Mouse (Mus musculus): ENCODE data around the gene Eif2b5.
"Not testable (repeated sequence)": the region's sequence is repeated elsewhere in the genome, so short reads cannot be mapped to it uniquely, and the experiment has no call there.

Gene Eif2b5

DNA sequence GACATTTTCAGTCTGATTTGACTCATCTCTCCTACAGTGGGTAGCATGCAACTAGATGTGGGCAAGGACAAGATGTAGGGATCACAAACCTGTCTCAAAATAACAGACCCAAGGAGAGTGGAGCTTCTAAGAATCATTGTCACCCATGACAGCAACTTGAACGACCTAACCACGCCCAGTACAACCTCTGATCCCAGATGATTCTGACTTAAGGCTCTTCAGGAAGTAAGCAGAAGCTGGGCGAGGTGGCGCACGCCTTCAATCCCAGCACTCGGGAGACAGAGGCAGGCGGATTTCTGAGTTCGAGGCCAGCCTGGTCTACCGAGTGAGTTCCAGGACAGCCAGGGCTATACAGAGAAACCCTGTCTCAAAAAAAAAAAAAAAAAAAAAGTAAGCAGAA is 9.9 kb upstream of the Eif2b5 start:
- not testable (repeated sequence) for DNase-seq (ENCODE audit: extremely low spot score, low read depth, low spot score)

DNA sequence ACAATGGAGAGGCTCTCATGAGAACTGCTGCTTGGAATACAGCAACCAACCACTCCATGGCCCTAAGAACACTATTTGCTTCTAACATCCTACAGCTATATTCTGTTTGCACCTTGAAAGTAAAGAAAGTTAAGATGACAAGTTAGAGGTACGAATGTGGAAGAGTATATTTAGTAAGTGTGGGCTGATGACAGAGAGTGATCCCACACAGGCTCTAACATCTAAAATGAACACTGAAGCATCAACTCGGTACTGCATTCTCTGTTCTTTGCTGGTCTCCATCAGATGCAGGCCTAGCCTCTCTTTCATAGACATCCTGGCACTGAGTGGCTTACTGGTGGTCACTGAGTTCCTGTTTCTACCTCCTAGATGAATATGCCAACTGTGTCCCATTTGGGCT is 9.4 kb upstream of the Eif2b5 start:
- DNase-seq (ENCODE audit: extremely low spot score, low read depth, low spot score): no peak

DNA sequence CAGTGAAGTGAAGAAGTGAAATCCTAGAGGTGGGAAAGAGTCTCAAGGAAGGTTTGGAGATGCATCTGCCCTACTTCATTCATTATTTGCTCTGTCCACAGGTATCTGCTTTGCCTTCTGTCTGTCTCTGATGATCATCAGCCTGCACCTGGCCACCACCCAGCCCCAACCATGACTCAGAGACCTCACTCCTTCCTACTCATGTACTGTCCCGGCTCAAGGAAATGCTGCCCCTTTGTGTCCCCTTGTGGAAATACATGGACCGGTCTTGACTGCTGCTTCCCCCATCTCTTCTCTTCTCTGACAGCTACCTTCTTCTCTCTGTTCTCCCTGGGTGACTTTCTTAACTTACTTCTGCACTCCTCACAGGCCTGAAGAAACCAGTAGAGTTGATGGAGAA is 8.0 kb upstream of the Eif2b5 start:
- DNase-seq (ENCODE audit: extremely low spot score, low read depth, low spot score): no peak

DNA sequence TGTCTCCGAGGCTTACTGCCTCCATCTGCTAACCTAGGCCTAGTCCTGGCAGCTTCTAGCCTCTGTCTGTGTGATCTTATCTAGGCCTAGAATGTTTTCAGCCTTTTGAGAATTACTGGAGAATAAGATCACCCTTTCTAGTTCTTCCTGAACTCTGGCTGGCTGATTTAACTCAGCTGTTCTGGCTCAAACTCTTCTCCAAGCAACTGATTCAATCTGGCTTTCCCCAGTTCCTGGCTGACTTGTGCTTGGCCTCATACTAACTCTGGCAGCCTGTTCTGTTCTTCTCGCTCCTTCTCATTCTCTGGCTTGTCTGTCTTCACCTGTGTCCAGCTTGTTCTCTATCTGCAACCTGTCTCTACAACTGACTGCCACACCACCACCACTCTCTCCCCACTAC is 7.3 kb upstream of the Eif2b5 start:
- no peak for DNase-seq (ENCODE audit: extremely low spot score, low read depth, low spot score)

DNA sequence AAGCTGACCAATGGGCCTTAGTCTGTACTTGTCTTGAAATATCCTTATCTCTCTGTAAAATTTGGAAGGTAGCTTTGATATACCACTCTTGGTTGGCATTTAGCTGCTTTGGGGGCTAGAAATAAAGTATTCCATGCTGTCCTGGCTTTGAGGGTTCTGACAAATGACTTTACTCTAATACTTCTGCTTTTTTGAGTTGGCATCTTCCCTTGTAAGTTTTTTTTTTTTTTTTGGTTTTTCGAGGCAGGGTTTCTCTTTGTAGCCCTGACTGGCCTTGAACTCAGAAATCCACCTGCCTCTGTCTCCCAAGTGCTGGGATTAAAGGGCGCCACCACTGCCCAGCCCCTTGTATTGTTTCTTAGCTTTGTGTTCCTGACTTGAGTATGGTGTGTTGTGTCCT is 5.2 kb upstream of the Eif2b5 start:
- no peak for DNase-seq (ENCODE audit: extremely low spot score, low read depth, low spot score)

DNA sequence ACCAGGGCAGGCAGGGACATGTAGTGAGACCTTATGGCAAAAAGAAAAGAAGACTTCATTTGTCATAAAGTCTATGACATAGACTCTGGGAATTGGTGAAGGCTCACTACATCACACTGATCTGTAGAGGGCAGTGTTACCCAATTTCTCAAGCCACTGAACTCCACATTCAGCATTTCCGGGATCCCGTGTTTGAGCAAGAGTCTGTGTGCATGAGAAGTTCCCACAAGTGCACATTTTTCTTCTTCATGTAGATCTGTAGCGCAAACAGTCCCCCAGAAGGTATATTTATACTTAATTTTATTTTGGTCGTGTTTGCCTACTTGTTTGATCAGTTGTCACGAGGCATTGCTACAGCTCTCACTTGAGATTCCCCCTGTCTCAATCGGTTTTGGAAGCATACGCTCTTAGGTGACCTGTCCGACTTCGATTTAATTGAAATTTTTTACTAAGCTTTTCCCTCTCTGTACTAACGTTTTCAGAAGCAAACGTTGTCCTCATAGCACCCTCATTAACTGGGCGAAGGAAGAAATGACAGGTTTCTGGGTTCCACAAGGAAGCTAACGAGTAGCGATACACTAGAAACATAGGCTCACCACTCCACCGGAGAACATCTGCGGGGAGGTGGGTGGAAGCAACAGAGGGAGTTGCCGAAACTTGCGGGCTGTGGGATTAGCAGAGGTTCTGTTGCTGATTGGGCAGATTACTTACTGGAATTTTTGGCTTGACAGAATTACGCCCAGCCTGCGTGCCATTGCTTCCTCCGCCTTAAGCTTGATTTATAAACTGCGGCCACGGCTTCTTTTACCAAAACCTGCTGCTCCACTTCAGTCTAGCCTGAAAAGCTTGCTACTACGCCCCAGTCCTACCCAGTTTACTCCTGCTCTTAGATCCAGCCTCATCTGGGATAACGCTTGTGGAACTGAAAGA is 1.7 kb upstream of the Eif2b5 start:
- no peak for DNase-seq (ENCODE audit: extremely low spot score, low read depth, low spot score)

DNA sequence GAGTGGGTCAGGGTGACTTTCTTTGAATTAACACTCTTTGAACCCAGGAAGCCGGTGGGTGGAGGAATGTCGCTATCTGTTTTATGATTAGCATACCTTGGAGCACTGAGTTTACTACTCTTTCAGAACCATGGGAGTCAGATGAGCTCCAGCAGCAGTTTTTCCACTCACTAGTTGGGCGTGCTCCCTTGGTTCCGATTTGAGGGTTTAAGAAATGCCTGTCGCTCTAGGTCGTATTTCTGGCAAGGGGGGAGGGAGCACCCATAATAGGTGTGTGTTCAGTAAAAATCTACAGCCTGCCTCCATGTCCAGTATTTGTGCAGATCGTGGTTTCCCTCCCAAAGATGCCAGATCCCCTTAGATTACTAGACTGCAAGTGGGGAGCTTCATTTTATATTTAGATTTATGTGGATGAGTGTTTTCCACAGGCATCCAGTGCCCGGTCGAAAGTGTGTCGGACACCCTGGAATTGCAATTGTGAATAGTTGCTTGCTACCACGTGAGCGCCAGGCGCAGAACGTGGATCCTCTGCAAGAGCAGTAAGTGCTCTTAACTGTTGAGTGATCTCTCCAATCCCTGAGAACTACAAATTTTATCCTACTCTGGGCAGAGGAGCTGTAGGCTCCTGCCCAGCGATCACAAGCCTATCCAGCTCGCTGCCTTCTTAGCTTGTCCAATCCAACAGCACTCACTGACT is 489 bp upstream of the Eif2b5 start:
- DNase-seq (ENCODE audit: extremely low spot score, low read depth, low spot score): no peak

DNA sequence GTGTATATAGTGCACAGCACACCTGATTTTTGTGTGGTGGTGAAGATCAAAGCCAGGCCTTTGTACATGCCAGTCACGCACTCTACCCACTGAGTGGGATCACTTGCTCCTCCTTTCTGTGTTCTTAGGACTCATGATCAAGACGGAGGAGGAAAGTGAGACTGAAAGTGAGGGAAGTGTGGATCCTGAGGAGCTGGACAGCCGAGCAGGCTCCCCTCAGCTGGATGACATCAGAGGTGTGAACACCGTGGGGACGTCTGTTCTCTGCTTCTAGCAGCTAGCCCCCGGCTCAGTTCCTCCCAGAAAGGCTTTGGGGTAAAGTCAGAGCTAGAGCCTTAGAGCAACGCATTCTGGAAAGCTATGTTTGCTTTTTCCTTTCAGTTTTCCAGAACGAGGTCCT is 7.4 kb downstream of the Eif2b5 start:
- no peak for DNase-seq (ENCODE audit: extremely low spot score, low read depth, low spot score)

DNA sequence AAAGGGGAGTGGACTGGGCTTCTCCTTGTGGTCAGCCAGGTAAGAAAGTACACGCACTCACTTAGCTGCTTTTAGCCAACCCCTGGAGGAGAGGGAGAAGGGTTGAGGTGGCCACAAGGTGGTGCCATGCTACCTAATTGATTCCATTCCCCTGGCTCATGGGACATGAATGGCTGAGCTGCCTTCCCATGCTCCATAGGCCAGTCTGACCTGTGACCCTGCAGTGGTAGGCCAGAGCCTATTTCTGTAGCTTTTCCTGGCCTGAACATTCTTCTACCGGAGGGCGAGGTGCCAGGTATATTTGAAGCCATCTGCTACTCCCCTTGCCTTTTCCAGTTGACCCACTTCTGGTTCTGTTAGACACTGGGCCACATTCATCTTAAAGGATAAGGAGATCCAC is 10.7 kb downstream of the Eif2b5 start:
- no peak for DNase-seq (ENCODE audit: extremely low spot score, low read depth, low spot score)

DNA sequence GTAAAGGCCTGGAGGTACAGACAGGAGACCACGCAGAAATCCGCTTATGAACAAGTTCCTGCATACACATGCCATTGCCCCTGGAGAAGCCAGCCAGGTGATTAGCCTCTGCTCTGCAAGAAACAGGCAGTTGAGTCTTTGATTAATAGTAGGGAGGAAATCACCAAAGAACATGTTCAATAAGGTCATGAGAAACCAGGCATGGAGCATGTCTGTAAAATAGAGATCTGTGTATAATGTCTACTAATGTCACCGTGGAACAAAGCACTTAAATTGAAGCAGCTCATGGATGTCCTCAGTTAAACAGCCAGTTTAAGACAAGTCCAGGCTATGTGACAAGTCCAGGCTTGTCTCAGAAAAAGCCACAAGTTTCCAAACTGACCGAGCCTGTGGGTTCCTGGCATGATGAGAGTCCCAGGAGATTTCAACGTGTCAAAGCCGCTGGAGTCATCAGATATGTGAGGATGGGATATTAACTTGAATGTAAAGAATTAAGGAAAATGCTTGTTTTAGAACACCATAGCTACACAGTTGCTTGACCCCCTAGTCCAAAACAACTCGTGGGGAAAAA is 12.7 kb downstream of the Eif2b5 start:
- DNase-seq (ENCODE audit: extremely low spot score, low read depth, low spot score): no peak

DNA sequence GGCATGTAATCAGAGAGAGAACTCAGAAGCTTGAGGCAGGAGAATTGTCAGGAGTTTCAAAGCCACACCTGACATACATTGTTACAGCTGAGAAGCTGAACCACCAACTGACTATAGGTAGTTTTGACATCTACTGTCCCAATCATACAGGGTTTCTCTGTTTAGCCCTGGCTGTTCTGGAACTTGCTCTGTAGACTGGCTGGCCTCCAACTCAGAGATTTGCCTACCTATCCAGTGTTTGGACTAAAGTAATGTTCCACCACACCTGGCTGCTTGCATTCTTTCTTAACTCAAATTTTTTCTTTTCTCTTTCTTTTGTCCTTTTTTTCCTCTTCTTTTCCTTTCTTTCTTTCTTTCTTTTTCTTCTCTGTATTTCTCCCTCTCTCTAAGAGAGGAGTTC is 17.4 kb downstream of the Eif2b5 start:
- DNase-seq (ENCODE audit: extremely low spot score, low read depth, low spot score): no peak

DNA sequence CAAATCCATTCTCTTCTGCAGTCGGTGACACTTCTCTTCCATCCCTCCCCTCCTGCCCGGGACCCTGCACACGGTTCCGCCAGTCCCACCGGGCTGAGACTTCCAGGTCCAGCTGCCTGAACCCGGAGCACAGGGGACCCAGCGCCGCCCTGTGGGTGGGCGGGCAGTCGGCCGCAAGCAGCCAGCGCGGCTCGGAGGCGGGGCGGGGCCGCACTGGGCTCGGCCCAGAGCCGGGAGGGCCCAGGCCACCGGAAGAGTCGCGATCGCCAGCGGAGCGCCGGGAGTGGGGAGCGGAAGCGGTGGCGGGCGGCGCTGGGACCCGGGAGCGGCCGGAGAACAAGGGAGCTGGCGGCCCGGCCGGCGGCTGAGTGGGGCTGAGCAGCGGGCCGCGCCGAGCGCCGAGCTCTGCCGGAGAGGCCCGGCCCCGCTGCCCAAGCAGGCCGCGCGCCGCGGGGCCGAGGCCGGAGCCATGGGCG is 18.1 kb downstream of the Eif2b5 start, which contains the start of gene Dvl3:
Dvl3 (plus strand) TSS at position 257 of the 476 bp plus-strand sequence.
- no peak for DNase-seq (ENCODE audit: extremely low spot score, low read depth, low spot score)

DNA sequence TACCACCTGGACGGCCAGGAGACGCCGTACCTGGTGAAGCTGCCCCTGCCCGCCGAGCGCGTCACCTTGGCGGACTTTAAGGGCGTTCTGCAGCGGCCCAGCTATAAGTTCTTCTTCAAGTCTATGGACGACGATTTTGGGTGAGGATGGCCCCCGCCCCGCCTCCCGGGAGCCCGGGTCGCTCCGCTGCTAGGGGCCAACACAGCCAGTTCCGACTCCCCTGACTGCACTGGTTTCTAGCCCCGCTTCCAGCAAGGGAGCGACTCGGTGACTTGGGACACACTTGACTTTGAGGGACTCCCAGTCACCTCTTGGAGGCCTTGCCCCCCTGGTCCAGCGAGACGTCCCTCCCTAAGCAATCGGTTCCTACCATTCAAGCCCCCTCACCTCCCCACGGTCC is 18.6 kb downstream of the Eif2b5 start:
- no peak for DNase-seq (ENCODE audit: extremely low spot score, low read depth, low spot score)

DNA sequence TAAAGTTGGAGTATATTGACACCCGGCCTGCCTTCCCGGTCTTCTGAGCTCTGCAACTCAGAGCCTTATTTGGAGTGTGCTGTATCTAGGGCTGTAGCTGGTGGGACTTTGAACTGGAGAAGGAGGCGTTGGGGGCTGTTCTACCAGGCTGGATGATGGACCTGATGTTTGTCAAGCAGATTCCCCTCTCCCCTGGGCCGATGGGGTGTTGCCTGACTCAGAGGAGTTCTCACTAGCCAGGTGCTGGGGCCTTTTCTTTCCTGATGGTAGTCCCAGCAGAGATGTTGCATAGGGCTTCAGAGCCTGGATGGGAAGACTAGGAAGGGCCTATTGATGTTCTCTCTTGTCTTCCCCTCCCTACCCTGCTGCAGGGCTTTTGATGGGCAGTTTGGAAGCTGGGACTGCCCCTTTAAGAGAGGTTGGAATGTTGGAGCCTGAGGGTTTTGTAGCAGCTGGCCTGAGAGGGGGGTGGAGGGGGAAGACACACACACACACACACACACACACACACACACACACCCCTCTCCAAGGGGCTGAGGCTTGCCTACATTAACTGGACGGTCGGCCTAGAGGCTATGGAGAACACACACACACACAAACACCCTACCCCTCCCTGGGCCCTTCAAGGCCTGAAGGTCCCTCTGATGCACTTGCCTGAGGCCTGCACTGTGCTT is 19.2 kb downstream of the Eif2b5 start:
- DNase-seq (ENCODE audit: extremely low spot score, low read depth, low spot score): no peak

DNA sequence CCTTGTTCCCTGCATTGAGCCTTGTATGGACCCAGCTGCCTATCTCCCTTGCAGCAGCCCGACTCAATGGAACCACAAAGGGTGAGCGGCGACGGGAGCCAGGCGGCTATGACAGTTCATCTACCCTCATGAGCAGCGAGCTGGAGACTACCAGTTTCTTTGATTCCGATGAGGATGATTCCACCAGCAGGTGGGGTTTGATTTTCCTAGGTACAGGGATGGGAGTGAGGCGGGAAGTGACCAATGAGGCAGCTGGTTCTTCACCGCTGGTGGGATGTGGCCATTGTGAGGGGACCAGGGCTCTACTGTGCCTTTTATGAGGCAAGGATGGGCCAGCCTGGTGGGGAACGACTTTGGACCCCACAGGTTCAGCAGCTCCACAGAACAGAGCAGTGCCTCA is 25.3 kb downstream of the Eif2b5 start:
- DNase-seq (ENCODE audit: extremely low spot score, low read depth, low spot score): no peak

DNA sequence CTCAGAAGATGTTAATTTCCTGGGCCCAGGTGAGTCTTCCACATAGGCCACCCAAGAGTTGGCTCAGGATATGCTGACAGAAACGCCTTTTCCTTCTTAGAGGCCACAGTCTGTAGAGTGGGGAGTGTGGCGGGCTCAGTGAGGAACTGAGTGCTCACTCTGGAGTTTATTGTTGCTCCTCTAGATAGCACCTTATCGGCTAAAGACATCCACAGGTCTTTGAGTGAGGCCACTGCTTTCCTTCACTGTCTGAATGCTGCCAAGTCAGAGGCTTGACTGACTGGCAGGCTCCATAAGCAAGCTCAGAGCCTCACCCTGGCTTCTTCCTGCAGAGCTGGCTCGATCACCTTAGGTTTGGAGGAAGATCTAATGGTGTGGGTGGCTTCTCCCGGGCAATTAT is 30.2 kb downstream of the Eif2b5 start:
- DNase-seq (ENCODE audit: extremely low spot score, low read depth, low spot score): no peak

DNA sequence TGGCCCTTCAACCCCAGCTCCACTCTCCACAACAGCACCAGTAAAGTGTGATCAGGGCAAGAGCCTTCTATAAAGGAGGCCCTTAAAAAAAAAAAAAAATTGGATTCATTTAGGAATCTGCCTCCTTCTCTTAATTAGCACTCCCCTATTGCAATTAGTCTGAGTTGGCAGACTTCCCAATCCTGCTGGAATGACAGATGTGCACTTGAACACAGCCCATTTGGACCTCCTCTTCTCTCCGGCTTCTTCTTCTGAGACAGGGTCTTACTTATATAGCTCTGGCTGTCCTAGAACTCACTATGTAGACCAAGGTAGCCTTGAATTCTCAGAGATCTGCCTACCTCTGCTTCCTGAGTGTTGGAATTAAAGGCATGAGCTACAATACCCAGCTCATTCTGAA is 30.8 kb downstream of the Eif2b5 start:
- no peak for DNase-seq (ENCODE audit: extremely low spot score, low read depth, low spot score)

DNA sequence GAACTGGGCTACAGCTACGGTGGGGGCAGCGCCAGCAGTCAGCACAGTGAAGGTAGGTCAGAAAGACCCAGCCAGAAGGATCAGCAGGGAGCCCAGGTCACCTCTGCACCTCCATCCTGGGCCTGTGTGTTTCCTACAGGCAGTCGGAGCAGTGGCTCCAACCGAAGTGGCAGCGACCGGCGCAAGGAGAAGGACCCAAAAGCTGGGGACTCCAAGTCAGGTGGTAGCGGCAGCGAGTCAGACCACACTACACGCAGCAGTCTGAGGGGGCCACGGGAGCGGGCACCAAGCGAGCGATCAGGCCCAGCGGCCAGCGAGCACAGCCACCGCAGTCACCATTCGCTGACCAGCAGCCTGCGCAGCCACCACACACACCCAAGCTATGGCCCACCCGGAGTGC is 32.3 kb downstream of the Eif2b5 start:
- DNase-seq (ENCODE audit: extremely low spot score, low read depth, low spot score): no peak

DNA sequence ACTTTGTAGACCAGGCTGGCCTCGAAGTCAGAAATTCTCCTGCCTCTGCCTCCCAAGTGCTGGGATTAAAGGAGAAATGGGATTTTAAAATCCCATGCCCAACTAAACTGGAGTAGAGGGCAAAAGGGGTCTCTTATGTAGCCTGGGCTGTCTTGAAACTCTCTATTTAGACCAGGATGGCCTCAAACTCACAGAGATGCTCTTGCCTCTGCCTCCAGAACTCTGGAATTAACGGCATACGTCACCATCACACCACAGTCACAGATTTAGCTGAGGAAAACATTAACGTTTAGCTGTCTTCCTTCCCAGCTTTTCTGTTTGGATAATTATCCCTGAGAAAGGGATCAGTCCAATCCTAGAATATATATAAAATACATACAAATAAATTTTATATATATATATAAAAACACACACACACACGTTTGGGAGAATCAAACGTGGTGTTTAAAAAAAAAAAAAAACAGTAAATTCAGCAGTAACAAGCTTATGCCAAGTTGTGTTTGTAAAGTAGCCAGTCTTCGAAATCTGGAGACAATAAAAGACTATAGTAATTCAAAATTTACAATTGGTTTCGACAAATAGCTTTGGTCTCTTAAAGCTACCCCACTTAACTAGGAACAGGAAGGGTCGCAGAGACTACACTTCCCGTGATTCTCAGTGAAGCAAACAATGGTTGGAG is 36.1 kb downstream of the Eif2b5 start:
- no peak for DNase-seq (ENCODE audit: extremely low spot score, low read depth, low spot score)

DNA sequence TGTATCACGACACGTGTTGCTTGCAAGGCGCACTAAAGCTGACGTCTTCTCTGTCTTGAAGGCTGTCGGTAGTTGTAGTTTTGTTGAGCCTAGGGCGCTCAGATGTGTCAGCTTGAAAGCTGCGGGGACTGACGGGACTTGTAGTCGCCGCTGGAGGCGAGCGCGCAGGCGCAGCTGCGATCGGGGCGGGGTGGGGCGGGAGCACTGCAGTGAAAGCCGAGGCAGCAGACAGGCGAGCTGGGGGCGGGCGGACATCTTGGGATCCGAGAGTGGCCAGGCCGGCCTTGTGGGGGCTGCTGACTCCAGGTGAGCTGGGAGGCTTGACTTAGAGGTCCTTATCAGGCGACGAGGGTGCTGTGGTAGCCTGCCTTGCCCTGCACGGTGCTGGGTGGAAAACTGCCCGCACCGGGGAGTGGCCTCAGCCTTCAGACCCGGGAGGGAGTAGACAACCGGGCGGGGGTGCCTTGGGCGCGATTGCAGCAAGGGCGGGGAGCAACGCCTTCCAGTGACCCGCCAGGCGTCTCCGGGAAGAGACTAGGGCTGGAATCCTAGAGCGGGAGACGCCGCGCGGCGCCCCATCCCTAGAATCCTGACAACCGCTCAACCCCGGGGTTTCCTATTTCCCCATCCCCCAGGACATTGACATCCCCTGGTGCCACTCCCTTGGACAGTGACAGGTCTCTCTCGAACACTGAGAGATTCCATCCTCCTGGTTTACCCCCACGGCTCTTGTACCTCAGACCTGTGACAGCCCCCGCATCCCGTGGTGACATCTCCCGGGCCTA is 36.9 kb downstream of the Eif2b5 start, which contains the start of gene Ap2m1:
Ap2m1 (plus strand) TSS at position 183 of the 785 bp plus-strand sequence.
- peak; percentile 99 for DNase-seq (ENCODE audit: extremely low spot score, low read depth, low spot score)

Data from hindlimb bud, embryonic 11.5 days (tissue).